Mouse (Mus musculus) G1E-ER4 (cell line): ENCODE measurements around the gene Pon3. TPM values are rescaled to one million over a fixed set of nuclear protein-coding genes. Genes with fewer than 3 reads are reported as not detected.

Experiments
- GATA1 ChIP-seq: IDR thresholded peaks from one replicate; pipeline ENCODE4 v1.8.0; 2012; ENCODE audit warnings: low read length, inconsistent platforms
- polyA plus RNA-seq: library from polyadenylated mRNA; stranded (reverse); fragments of >175 nt; gene quantifications from 2 replicates; pipeline ENCODE4 v1.2.3, GENCODE M21; 2012

The Pon3 gene
- polyA plus RNA-seq, 1 experiment = 1.6 TPM

GRCm38 (mm10) chr6:5269641-5270040 is 13.6 kb upstream of the Pon3 start:
- no peak for TF ChIP-seq GATA1

- TF ChIP-seq GATA1 = no peak
These were observed 8.7 kb upstream of the Pon3 start for GRCm38 (mm10) chr6:5264793-5265192.

- peak; percentile 87 for TF ChIP-seq GATA1
These were observed 7.3 kb upstream of the Pon3 start for GRCm38 (mm10) chr6:5263250-5263999.

GRCm38 (mm10) chr6:5262322-5263249 is 6.5 kb upstream of the Pon3 start:
- TF ChIP-seq GATA1 = no peak

GRCm38 (mm10) chr6:5255291-5255690 is 795 bp downstream of the Pon3 start:
- no peak for TF ChIP-seq GATA1

DNA sequence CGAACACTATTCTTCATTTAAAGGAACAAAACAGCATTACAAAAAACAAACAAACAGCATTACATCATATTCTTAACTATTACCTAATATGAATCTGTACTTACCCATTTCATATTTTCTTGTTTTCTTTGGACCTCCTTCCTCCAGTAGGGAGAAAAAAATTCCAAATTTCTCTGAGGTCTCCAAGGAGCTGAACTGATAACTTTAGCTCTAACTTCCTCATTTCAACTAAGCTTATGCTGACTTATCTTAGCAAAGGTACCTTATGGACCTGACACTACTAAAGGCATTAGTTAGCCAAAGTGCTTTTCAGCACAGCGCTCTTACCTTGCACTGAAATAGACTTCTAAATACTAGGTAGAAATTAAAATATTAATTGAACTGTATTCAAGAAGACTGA is 1.2 kb downstream of the Pon3 start:
- no peak for TF ChIP-seq GATA1

DNA sequence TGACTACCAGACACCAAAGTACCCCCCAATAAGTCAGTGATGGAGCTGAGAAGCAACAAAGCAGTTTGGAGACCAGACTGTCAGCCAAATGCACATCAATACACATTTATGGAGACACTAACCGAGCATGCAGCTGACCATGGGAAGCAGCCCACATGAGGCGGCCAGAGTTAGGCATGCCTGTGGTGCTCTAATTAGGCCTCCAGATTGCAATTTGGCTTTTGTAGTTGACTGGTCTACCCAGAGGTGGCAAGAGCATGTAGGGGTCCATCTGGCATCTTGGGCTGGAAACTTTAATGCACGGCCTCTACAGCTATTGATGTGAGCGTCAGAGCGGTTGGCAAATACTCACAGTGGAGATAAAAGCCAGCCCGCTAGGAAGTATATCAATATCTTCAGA is 10.2 kb downstream of the Pon3 start:
- no peak for TF ChIP-seq GATA1

DNA sequence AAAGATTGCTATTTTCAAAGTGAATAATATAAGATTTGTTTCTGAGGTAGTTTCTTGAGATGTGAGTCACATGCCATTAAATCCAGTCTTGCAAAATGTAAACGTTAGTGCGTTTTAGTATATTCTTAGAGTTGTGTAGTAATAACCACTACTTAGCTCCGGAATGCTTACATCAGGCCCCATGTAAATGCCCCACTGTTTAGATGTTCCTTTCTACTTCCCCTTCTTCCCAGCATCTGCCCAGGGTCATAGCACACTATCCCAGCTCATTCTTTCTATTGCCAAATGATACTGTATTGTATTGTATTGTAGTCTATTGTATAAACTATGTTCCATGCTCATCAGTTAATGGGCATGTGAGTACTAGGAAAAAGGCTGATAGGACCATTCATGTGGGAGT is 17.3 kb downstream of the Pon3 start:
- no peak for TF ChIP-seq GATA1

GRCm38 (mm10) chr6:5237510-5237909 is 18.6 kb downstream of the Pon3 start:
- TF ChIP-seq GATA1 = no peak

DNA sequence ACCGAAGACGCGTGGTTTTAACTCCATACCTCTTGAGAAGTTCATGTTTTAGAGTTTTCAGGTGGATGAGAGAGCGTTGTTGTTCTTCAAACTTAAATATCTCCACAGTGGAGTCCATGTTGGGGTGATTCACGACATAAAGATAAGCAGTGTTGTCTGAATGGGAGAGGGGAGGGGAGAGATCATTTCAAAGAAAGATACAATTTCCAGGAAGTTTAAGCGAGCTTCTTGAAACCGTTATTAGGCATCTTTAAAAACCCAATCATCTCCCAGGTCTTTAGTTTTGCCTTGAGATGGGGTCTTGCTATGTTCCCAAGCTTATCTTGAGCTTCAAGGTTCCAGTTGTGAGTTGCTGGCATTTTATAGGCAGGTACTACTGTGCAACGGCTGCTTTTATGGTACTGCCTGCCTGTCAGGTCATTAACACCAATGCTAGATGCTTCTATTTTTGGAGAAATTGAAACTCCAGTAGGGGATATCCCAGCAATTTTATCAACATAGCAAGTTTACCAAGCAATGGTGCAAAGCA is 19.2 kb downstream of the Pon3 start:
- peak; percentile 29 for TF ChIP-seq GATA1

DNA sequence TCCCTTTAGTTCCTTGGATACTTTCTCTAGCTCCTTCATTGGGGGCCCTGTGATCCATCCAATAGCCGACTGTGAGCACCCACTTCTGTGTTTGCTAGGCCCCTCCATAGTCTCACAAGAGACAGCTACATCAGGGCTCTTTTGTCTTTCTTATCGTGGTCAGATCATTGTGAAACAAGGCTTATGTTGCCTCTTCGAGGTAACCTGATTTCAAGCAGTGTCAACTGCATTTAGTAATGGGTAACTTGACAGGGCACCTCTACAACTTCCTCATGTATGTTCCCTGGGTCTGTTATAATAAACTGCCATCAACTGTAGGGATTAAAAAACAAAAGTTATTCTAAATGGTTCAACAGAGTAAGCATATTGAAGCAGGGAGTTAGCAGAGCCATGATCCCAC is 21.5 kb downstream of the Pon3 start:
- no peak for TF ChIP-seq GATA1

DNA sequence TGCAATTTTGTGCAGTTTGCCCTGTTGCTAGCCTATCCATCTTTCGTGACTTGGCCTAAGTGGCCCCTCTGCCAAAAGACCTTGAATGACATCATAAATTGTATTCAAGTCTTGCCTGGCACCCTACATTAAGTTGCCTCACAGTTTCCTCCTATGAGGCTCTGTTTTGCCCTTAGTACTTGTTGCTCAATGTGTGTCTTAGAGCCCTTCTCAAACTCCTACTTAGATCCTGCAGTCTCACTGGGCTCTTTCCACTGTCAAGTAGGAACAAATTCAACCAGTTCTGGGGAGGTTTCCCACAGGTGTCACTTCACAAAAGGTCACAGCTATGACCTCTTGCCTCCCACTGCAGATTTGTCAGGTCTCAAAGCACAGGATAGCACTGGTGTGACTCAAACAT is 22.3 kb downstream of the Pon3 start:
- no peak for TF ChIP-seq GATA1

- no peak for TF ChIP-seq GATA1
These were observed 24.1 kb downstream of the Pon3 start for GRCm38 (mm10) chr6:5232022-5232421.

DNA sequence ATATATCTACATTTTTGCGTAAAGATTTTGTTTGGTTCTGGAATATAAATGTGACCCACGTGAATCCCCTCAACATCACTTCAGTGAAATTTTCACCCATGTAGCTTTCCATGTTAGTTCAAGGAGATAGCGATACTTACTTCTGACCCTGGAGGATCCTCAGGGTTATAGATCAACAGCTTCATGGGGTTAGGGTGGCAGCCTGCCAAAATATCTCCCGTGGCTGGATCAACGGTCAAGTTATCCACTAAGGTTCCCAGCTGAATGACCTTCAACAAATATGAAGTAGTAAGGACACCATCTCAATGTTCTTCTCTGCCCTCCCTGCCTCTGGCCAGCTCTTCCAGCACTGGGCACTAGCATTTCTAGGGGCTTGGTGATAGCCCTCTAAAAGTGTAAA is 25.8 kb downstream of the Pon3 start:
- TF ChIP-seq GATA1 = no peak

- TF ChIP-seq GATA1 = no peak
These were observed 34.0 kb downstream of the Pon3 start for GRCm38 (mm10) chr6:5222080-5222479.

GRCm38 (mm10) chr6:5218190-5218589 is 37.9 kb downstream of the Pon3 start:
- TF ChIP-seq GATA1 = no peak
